Mouse (Mus musculus) embryonic facial prominence, embryonic 11.5 days (tissue): ENCODE results near the gene Nckap1. TPM values are rescaled to one million over a fixed set of nuclear protein-coding genes. Genes with fewer than 3 reads are reported as not detected.

Experiments
- microRNA counts: library from miRNA; unstranded; fragments of <30 nt; microRNA quantifications from one replicate; lab custom pipeline; 2016
- microRNA-seq: library from miRNA; unstranded; fragments of <30 nt; microRNA quantifications from one replicate; pipeline ENCODE4, GENCODE M21; 2016; ENCODE audit warnings: borderline number of aligned reads
- polyA plus RNA-seq: library from polyadenylated mRNA; unstranded; fragments of >200 nt; fragmentation: Nextera tagmentation; extraction: Ambion mirVana; gene quantifications from 2 replicates; pipeline ENCODE4 v1.2.1, GENCODE M21; 2014

Gene Nckap1
- polyA plus RNA-seq, 1 experiment from 2014 or later, result 68.2 TPM

MicroRNA genes within 50 kb of the gene (microRNA counts, 519-probe panel; counts per million panel counts)
- microRNA mmu-miR-684 (lab: Ali Mortazavi, UCI), result not detected

Small RNA genes lying within 50 kb of the gene (microRNA-seq; reads per million reads assigned to microRNA genes)
- gene Mir684-1, result not detected

Other genes starting within 250 kb of the Nckap1 start
- 73.6 and 78.6 TPM in 2 replicates for gene Frzb, start 133.8 kb downstream of the Nckap1 start, polyA plus RNA-seq
- gene Dusp19, start 35.7 kb upstream of the Nckap1 start, polyA plus RNA-seq, result 18.4 and 20.5 TPM in 2 replicates
- 67.0 and 68.2 TPM in 2 replicates for gene Nup35, start 35.9 kb upstream of the Nckap1 start, polyA plus RNA-seq